Mouse (Mus musculus) embryonic facial prominence, embryonic 15.5 days (tissue): ENCODE data around the gene Klc1. TPM values are rescaled to one million over a fixed set of nuclear protein-coding genes. Genes with fewer than 3 reads are reported as not detected.

Experiments used
- ATAC-seq: fragments of 200-750 bp; cut with Nextera tagmentation; 2 replicates; pipeline ENCODE4 v1.8.0; 2017; ENCODE audit warnings: low read depth, moderate TSS enrichment; ENCODE audit not compliant: insufficient number of reproducible peaks, low FRiP score, low TSS enrichment
- H3K27ac ChIP-seq: fragments of 300-500 bp; sonication (generic); replicated peaks from 2 replicates; pipeline ENCODE4 v1.5.1; 2015; ENCODE audit warnings: mild to moderate bottlenecking, inconsistent platforms
- H3K27me3 ChIP-seq: fragments of 300-500 bp; sonication (generic); 2 replicates; pipeline ENCODE4 v1.6.1; 2015; ENCODE audit warnings: inconsistent platforms
- H3K36me3 ChIP-seq: fragments of 300-500 bp; sonication (generic); 2 replicates; pipeline ENCODE4 v1.6.1; 2015; ENCODE audit warnings: mild to moderate bottlenecking, inconsistent platforms
- H3K4me1 ChIP-seq: fragments of 300-500 bp; sonication (generic); 2 replicates; pipeline ENCODE4 v1.6.1; 2015; ENCODE audit warnings: inconsistent platforms
- H3K4me2 ChIP-seq: fragments of 300-500 bp; sonication (generic); replicated peaks from 2 replicates; pipeline ENCODE4 v1.6.1; 2015; ENCODE audit warnings: mild to moderate bottlenecking, inconsistent platforms
- H3K4me3 ChIP-seq: fragments of 300-500 bp; sonication (generic); replicated peaks from 2 replicates; pipeline ENCODE4 v1.5.1; 2015; ENCODE audit warnings: mild to moderate bottlenecking, inconsistent platforms
- H3K9ac ChIP-seq: fragments of 300-500 bp; sonication (generic); 2 replicates; pipeline ENCODE4 v1.6.1; 2015; ENCODE audit warnings: inconsistent platforms
- H3K9me3 ChIP-seq: fragments of 300-500 bp; sonication (generic); replicated peaks from 2 replicates; pipeline ENCODE4 v1.6.1; 2016; ENCODE audit warnings: inconsistent platforms
- WGBS: fragments of 180-500 bp; shearing (Covaris S2); methylation state at CpG from one replicate; pipeline ENCODE4 v1.1.7; 2015; 5-methylcytosine and 5-hydroxymethylcytosine counted together
- polyA plus RNA-seq: library from polyadenylated mRNA; unstranded; fragments of >200 nt; fragmentation: Nextera tagmentation; extraction: Ambion mirVana; gene quantifications from 2 replicates; pipeline ENCODE4 v1.2.1, GENCODE M21; 2015

Klc1 gene
- polyA plus RNA-seq, 1 experiment from 2014 or later = 124 TPM

DNA sequence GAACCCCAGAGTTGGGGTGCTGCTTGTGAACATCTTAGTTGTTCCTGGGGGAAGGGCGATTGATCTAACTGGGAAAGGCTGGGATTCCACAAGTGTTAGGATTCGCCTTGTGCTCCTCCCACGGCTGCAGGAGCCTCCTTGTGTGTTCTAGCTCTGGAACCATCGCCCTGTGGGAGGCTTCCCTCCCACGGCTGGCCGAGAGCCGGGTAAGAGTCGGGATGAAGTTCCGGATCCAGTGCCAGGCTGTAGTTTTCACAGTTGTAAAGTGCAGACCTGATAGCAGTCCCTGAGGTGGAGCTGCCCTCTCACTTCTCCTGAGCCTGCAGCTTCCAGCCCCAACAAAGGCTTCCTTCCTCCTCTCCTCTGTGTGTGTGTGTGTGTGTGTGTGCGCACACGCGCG lies 57.9 kb downstream of the Klc1 start:
- peak overlapping the region; percentile 48; the same call in 1 of the 2 replicates for H3K27ac ChIP-seq
- H3K4me2 ChIP-seq = peak overlapping the region; percentile 68
- H3K36me3 ChIP-seq = peaks cover 5% of the 10 kb centered on the region; the same call in 1 of the 2 replicates
- H3K9me3 ChIP-seq = no peaks in the 10 kb centered on the region
- no peak for ATAC-seq
- H3K27me3 ChIP-seq = no peaks in the 10 kb centered on the region
- peak overlapping the region; percentile 8 for H3K4me3 ChIP-seq
- 64% methylated on average over 13 of the region's 13 CpGs for WGBS
- no peak overlapping the region for H3K9ac ChIP-seq
- H3K4me1 ChIP-seq = peaks cover 65% of the 10 kb centered on the region

DNA sequence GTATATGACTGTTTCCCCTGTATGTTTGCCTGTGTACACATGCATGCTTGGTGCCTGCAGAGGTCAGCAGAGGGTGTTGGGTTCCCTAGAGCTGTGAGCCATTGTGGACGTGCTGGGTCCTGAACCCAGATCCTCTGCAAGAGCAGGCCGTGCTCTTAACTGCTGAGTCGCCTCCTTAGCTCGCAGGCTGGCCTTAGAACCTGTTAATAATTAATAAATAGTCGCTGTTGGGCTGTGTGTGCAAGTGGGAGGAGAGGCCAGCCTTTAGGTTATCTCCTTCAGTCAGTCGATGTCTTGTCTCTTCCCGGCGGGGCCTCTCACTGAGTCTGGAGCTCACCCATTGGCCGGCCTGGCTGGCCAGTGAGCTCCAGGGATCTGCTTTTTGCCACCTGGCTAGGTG lies 58.3 kb downstream of the Klc1 start:
- Histone ChIP-seq H3K9me3 (no peaks in the 10 kb centered on the region), H3K4me1 (peaks cover 66% of the 10 kb centered on the region), H3K27me3 (no peaks in the 10 kb centered on the region), H3K9ac (no peak overlapping the region), H3K27ac (0 out of 2 replicates have a peak overlapping the region, but pooled peaks have one; percentile 48), H3K4me3 (no peak overlapping the region), H3K4me2 (peak overlapping the region; percentile 68), H3K36me3 (peaks cover 5% of the 10 kb centered on the region; the same call in 1 of the 2 replicates)
- ATAC-seq = no peak
- 68% methylated on average over 9 of the region's 9 CpGs for WGBS

DNA sequence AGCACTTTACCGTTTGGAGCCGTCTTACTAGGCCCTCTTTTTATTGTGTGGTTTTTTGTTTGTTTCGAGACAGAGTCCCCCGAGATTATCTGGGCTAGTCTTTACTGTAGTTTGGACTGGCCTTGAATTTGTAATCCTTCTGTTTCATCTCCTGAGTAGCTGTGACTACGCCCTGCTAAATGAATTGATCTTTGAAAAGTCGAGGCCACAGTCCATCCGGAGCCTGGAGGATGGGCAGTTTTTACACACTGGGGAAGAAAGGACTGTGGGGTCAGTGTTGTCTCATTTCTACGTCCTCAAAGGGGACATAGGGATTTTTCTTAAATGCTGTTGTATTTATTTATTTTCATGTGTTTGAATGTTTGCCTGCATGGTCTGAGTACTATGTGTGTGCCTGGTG lies 59.3 kb downstream of the Klc1 start:
- peaks cover 62% of the 10 kb centered on the region for H3K4me1 ChIP-seq
- no peak for ATAC-seq
- peaks cover 8% of the 10 kb centered on the region for H3K36me3 ChIP-seq
- 83% methylated on average over 8 of the region's 8 CpGs for WGBS
- no peak overlapping the region for H3K4me3 ChIP-seq
- H3K27ac ChIP-seq = no peak overlapping the region
- no peak overlapping the region for H3K4me2 ChIP-seq
- H3K27me3 ChIP-seq = no peaks in the 10 kb centered on the region
- no peaks in the 10 kb centered on the region for H3K9me3 ChIP-seq
- H3K9ac ChIP-seq = no peak overlapping the region

DNA sequence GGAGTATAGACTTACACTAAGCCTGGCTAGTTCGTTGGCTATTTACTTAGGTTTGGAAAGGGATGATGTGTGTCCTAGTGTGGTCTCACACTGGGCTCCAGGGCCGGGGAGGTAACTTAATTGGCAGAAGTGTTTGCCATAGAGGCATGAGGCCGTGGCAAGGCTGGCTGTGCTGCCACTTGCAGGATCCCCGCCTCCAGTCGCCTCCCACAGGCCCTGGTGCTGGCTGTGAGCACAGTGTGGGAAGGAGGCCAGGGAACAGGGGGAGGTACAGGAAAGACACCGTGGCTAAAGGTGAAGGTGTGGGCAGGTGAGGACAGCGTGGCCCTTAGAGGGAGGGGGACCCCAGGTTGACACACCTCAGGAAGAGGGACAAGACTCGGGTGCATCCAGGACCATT lies 61.3 kb downstream of the Klc1 start:
- Histone ChIP-seq H3K27me3 (no peaks in the 10 kb centered on the region), H3K4me3 (no peak overlapping the region), H3K36me3 (peaks cover 28% of the 10 kb centered on the region), H3K4me1 (peaks cover 55% of the 10 kb centered on the region), H3K4me2 (no peak overlapping the region), H3K9ac (no peak overlapping the region), H3K9me3 (no peaks in the 10 kb centered on the region), H3K27ac (no peak overlapping the region)
- WGBS = 68% methylated on average over 8 of the region's 8 CpGs
- ATAC-seq = no peak

DNA sequence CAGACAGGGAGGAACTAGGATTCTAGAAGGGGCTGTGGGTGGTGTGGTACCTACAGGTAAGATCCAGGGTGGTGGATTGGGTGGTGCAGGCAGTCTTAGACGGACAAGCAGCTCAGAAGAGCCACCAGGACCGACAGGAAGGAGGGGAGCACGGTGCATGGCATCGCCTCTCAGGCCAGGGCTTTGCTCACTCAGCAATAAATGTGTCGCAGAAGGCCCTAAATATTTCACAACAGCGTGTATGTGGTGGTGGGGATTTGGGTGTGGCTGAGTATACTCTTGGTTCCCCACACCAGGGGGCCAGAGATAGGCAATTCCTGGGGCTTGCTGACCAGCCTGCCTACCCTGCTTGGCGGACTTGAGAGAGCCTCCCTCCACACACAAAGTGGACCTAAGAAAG lies 62.1 kb downstream of the Klc1 start:
- no peak overlapping the region for H3K4me2 ChIP-seq
- H3K27me3 ChIP-seq = no peaks in the 10 kb centered on the region
- no peak overlapping the region for H3K9ac ChIP-seq
- peaks cover 47% of the 10 kb centered on the region for H3K4me1 ChIP-seq
- 77% methylated on average over 7 of the region's 7 CpGs for WGBS
- peaks cover 35% of the 10 kb centered on the region for H3K36me3 ChIP-seq
- H3K9me3 ChIP-seq = no peaks in the 10 kb centered on the region
- no peak for ATAC-seq
- no peak overlapping the region for H3K4me3 ChIP-seq
- H3K27ac ChIP-seq = no peak overlapping the region

DNA sequence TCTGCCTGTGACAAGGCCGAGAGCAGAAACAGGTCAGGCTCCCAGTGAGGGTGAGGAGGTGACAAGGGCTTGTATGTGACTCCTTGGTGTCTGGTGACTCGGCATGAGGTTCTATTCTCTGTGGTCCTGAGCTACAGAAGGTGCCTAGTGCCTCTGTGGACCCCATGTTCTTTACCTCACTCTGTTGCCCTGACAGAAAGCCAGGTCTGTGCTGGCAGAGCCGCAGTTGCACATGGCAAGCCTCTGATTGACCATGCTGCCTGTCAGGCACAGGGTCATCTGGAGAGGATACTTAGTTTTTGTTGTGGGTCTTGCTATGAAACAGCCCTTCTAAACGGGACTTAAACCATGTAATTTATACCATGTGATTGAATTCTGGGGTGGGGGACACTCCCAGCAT lies 63.3 kb downstream of the Klc1 start:
- H3K4me1 ChIP-seq = peaks cover 35% of the 10 kb centered on the region
- peak overlapping the region; percentile 12; the same call in 1 of the 2 replicates for H3K27ac ChIP-seq
- H3K9ac ChIP-seq = no peak overlapping the region
- H3K4me3 ChIP-seq = no peak overlapping the region
- 52% methylated on average over 4 of the region's 4 CpGs for WGBS
- ATAC-seq = peak; percentile 17; the same call in 1 of the 2 replicates
- peaks cover 48% of the 10 kb centered on the region for H3K36me3 ChIP-seq
- no peaks in the 10 kb centered on the region for H3K27me3 ChIP-seq
- no peaks in the 10 kb centered on the region for H3K9me3 ChIP-seq
- H3K4me2 ChIP-seq = no peak overlapping the region

DNA sequence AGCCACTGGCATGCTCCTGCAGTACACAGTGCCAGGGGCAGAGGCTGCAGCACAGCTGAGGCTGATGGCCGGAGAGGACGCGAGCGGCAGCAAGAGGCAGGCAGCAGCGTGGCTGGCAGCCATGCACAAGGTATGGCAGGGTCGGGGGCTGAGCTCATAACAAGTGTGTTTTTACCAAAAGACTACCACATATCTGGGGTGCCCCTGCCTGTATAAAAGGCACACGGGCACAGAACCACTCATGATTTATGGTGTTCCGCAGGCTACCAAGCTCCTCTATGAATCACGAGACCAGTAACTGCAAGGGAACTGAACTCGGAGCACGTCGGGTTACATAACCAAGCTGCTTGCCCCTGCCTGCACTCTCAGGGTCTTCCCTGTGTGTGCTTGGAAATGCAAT lies 68.9 kb downstream of the Klc1 start:
- Histone ChIP-seq H3K9me3 (no peaks in the 10 kb centered on the region), H3K4me2 (no peak overlapping the region), H3K4me3 (no peak overlapping the region), H3K4me1 (no peaks in the 10 kb centered on the region), H3K27ac (no peak overlapping the region), H3K27me3 (no peaks in the 10 kb centered on the region), H3K36me3 (peaks cover 95% of the 10 kb centered on the region), H3K9ac (no peak overlapping the region)
- 95% methylated on average over 12 of the region's 12 CpGs for WGBS
- ATAC-seq = no peak

DNA sequence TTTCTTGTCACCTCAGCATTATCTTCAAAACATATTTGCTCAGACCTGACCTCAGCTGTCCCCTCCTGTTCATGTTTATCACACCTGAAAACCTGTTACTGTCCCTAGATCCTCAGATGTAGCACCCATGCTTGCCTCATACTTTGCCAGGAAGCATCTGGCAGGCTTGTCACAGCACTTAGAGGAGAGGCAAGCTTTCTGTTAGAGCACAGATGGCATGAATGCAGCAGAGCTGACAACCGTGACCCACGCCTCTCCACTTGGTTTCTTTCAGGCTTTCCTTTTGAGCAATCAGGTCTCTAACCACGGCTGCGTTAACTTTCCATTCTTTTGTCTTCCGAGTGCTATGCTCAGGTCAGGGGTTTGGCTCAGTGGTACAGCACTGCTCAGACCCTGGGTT lies 70.8 kb downstream of the Klc1 start:
- no peak overlapping the region for H3K4me2 ChIP-seq
- H3K9ac ChIP-seq = no peak overlapping the region
- ATAC-seq = no peak
- H3K27ac ChIP-seq = peak overlapping the region; percentile 18; the same call in 1 of the 2 replicates
- H3K36me3 ChIP-seq = peaks cover 96% of the 10 kb centered on the region
- 55% methylated on average over 5 of the region's 5 CpGs for WGBS
- no peaks in the 10 kb centered on the region for H3K27me3 ChIP-seq
- no peaks in the 10 kb centered on the region for H3K9me3 ChIP-seq
- H3K4me3 ChIP-seq = no peak overlapping the region
- H3K4me1 ChIP-seq = no peaks in the 10 kb centered on the region

DNA sequence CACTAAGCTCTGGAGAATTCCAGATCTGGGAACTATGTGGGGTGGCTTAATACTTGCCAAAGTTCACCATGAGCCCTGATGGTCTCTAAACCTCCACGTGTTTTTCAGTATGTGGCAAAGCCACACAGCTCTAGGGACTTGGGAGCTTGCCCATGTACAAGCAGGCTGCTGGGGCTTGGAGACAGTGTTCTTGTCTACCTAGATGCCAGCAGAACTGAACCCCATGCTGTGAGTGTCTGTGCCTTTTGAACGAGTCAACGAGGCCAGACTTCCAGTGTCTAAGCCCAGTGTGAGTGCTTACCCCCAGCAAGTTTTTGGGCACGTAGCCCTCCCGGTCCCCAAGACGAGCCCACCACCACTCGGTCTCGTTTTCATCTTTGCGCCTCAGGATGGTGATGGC lies 71.3 kb downstream of the Klc1 start:
- ATAC-seq = no peak
- Histone ChIP-seq H3K4me2 (no peak overlapping the region), H3K9me3 (no peaks in the 10 kb centered on the region), H3K4me3 (no peak overlapping the region), H3K27me3 (no peaks in the 10 kb centered on the region), H3K27ac (peak overlapping the region; percentile 18; the same call in 1 of the 2 replicates), H3K9ac (no peak overlapping the region), H3K36me3 (peaks cover 96% of the 10 kb centered on the region), H3K4me1 (no peaks in the 10 kb centered on the region)
- WGBS = 77% methylated on average over 9 of the region's 9 CpGs

DNA sequence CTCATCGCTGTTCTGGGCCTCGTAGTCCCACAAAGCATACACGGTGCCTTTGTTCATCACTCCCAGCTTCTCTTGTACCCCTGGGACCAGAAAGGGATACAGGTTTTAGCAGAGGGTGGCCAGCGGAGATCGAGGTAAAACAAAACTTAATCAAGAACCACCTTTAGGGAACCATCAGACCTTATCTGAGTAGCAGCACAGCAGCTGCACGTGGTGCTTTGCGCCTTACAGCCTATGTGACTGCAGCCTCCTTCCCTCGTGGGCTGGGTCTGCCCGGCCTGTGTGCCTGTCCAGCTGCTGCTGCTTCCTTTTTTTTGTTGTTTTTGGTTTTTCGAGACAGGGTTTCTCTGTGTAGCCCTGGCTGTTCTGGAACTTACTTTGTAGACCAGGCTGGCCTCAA lies 71.7 kb downstream of the Klc1 start:
- H3K27ac ChIP-seq = no peak overlapping the region
- no peak for ATAC-seq
- no peaks in the 10 kb centered on the region for H3K4me1 ChIP-seq
- no peak overlapping the region for H3K4me3 ChIP-seq
- H3K9me3 ChIP-seq = no peaks in the 10 kb centered on the region
- H3K27me3 ChIP-seq = no peaks in the 10 kb centered on the region
- WGBS = 83% methylated on average over 10 of the region's 10 CpGs
- no peak overlapping the region for H3K4me2 ChIP-seq
- H3K36me3 ChIP-seq = peaks cover 96% of the 10 kb centered on the region
- no peak overlapping the region for H3K9ac ChIP-seq

DNA sequence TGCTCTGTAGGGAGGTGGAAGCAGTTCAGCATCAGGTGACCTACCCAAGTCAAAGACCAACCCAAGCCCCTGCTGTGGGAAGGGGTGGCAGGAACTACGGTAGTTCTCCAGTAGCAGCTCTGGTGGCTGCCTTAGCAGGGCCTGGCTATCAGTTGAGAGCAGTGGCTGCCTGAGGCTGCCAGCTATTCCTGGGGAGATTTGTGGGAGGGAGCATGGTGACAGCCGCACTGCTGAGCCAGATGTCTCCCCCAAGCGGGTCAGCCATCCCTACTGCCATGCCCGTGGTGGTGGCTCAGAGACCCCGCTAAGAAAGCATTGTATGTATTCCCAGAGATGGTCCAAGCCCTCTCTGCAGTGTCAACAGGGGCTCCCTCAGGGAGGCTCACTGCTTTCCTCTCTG lies 74.0 kb downstream of the Klc1 start:
- Histone ChIP-seq H3K4me3 (no peak overlapping the region), H3K27me3 (no peaks in the 10 kb centered on the region), H3K4me1 (no peaks in the 10 kb centered on the region), H3K27ac (no peak overlapping the region), H3K36me3 (peaks cover 94% of the 10 kb centered on the region), H3K4me2 (no peak overlapping the region), H3K9ac (no peak overlapping the region), H3K9me3 (no peaks in the 10 kb centered on the region)
- WGBS = 84% methylated on average over 5 of the region's 5 CpGs
- no peak for ATAC-seq

DNA sequence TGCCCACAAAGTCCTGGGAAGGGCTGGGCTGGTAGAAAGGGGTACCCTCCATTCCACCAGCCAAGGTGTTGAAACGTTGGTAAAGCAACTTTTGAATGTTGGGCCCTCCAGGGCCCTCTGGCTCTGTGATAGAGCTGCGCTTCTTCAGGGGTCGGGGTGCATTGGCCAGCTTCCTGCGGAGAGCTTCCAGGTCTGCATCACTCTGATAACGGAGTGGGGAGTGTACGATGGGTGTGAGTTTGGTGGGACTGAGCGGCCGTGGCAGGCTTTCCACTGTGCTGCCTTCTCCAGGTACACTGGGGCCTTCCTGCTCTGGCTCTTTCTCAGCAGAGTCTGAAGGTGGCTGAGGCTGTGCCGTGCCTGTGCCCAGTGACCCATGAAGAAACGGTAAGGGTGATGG lies 74.8 kb downstream of the Klc1 start:
- no peaks in the 10 kb centered on the region for H3K27me3 ChIP-seq
- no peak for ATAC-seq
- no peak overlapping the region for H3K9ac ChIP-seq
- 88% methylated on average over 10 of the region's 10 CpGs for WGBS
- no peak overlapping the region for H3K27ac ChIP-seq
- H3K4me3 ChIP-seq = no peak overlapping the region
- H3K9me3 ChIP-seq = no peaks in the 10 kb centered on the region
- no peak overlapping the region for H3K4me2 ChIP-seq
- H3K36me3 ChIP-seq = peaks cover 94% of the 10 kb centered on the region
- H3K4me1 ChIP-seq = no peaks in the 10 kb centered on the region
